Mouse (Mus musculus) lung, embryonic 14.5 days (tissue): ENCODE data around the gene Bmp6. TPM values are rescaled to one million over a fixed set of nuclear protein-coding genes. Genes with fewer than 3 reads are reported as not detected.

Experiments
- ATAC-seq: fragments of 200-750 bp; cut with Nextera tagmentation; 2 replicates; pipeline ENCODE4 v1.8.0; 2017; ENCODE audit warnings: mild to moderate bottlenecking, moderate TSS enrichment, moderate library complexity; ENCODE audit not compliant: insufficient read depth
- DNase-seq: peaks from one replicate; pipeline ENCODE4 v3.0.0-alpha.2; 2015
- H3K27ac ChIP-seq: fragments of 300-500 bp; sonication (generic); 2 replicates; pipeline ENCODE4 v1.5.1; 2014; ENCODE audit warnings: low read depth, mild to moderate bottlenecking, moderate library complexity
- H3K27me3 ChIP-seq: fragments of 300-500 bp; sonication (generic); 2 replicates; pipeline ENCODE4 v1.6.1; 2014; ENCODE audit warnings: low read length, control low read depth; ENCODE audit not compliant: insufficient read depth
- H3K36me3 ChIP-seq: fragments of 300-500 bp; sonication (generic); 2 replicates; pipeline ENCODE4 v1.6.1; 2014; ENCODE audit warnings: control low read depth; ENCODE audit not compliant: insufficient read depth
- H3K4me1 ChIP-seq: fragments of 300-500 bp; sonication (generic); 2 replicates; pipeline ENCODE4 v1.6.1; 2014; ENCODE audit warnings: antibody characterized with exemption, control low read depth; ENCODE audit not compliant: insufficient read depth
- H3K4me2 ChIP-seq: fragments of 300-500 bp; sonication (generic); 2 replicates; pipeline ENCODE4 v1.6.1; 2014; ENCODE audit warnings: mild to moderate bottlenecking
- H3K4me3 ChIP-seq: fragments of 300-500 bp; sonication (generic); 2 replicates; pipeline ENCODE4 v1.5.1; 2014; ENCODE audit warnings: low read depth, low read length
- H3K9ac ChIP-seq: fragments of 300-500 bp; sonication (generic); 2 replicates; pipeline ENCODE4 v1.6.1; 2014
- H3K9me3 ChIP-seq: fragments of 300-500 bp; sonication (generic); 2 replicates; pipeline ENCODE4 v1.6.1; 2016; ENCODE audit warnings: low read depth, low read length, control low read depth
- CTCF ChIP-seq: IDR thresholded peaks from 2 replicates; pipeline ENCODE4 v1.5.1; 2016; ENCODE audit warnings: antibody characterized with exemption, low read depth
- WGBS: fragments of 180-500 bp; shearing (Covaris S2); extraction: QIAGEN DNeasy Blood & Tissue Kit; methylation state at CpG from one replicate; pipeline ENCODE4 v1.1.7; 2014; 5-methylcytosine and 5-hydroxymethylcytosine counted together
- polyA plus RNA-seq: library from polyadenylated mRNA; unstranded; fragments of >200 nt; fragmentation: Nextera tagmentation; extraction: Ambion mirVana; gene quantifications from 2 replicates; pipeline ENCODE4 v1.2.1, GENCODE M21; 2014

The Bmp6 gene
- 1.1 and 1.4 TPM in 2 replicates for polyA plus RNA-seq

- peak within 1 kb of the TSS; percentile 26; the same call in 1 of the 2 replicates for H3K9ac ChIP-seq
- WGBS, result 1% methylated on average over 54 of the region's 54 CpGs
- peak within 1 kb of the TSS; percentile 40 for H3K4me3 ChIP-seq
Observed at GRCm38 (mm10) chr13:38344713-38345430, at the start of gene Bmp6. Gene Bmp6 (plus strand): TSS chr13:38345107.

GRCm38 (mm10) chr13:38296166-38296565 is 48.7 kb upstream of the Bmp6 start:
- peak; percentile 51 for DNase-seq
- H3K4me1 ChIP-seq, result no peaks in the 10 kb centered on the region

More at GRCm38 (mm10) chr13:38344713-38345430, at the start of gene Bmp6:
- Histone ChIP-seq H3K27me3 (peaks cover 56% of the 10 kb centered on the region), H3K4me2 (peak within 1 kb of the TSS; percentile 65), H3K27ac (no peak within 1 kb of the TSS), H3K4me1 (peaks cover 12% of the 10 kb centered on the region; the same call in 1 of the 2 replicates), H3K9me3 (no peaks in the 10 kb centered on the region), H3K36me3 (no peaks in the 10 kb centered on the region)
- TF ChIP-seq CTCF, result no peak
- DNase-seq (peak; percentile 88), ATAC-seq (peak; percentile 93)

DNA sequence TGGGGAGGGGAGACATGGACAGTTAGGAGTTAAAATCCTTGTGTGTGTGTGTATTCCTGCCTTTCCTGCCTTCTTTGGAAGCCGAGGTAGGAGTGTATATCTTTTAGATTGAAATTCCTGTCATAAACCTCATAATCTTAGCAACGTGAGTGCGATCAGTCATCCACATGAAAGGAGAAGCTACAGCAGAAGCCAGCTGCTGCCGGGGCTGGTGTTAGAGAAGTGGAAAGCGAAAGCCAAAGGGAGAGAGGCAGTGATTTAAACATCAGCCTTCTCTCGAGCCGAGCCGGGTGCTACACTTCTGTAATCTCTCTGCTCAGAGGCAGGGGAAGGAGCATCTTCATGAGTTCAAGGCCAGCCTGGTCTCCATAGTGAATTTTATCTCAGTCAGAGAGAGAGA is 48.3 kb upstream of the Bmp6 start:
- H3K4me2 ChIP-seq, result no peak overlapping the region; the same call in 1 of the 2 replicates
- no peak overlapping the region for H3K27ac ChIP-seq
- H3K36me3 ChIP-seq, result no peaks in the 10 kb centered on the region
- no peaks in the 10 kb centered on the region for H3K9me3 ChIP-seq
- H3K9ac ChIP-seq, result no peak overlapping the region
- WGBS, result 19% methylated on average over 8 of the region's 8 CpGs
- peak; percentile 38; the same call in 1 of the 2 replicates for ATAC-seq
- TF ChIP-seq CTCF, result no peak
- DNase-seq, result peak; percentile 59
- no peaks in the 10 kb centered on the region for H3K4me1 ChIP-seq
- no peaks in the 10 kb centered on the region for H3K27me3 ChIP-seq
- no peak overlapping the region for H3K4me3 ChIP-seq

More at GRCm38 (mm10) chr13:38296166-38296565, 48.7 kb upstream of the Bmp6 start:
- no peak overlapping the region for H3K27ac ChIP-seq
- WGBS, result 33% methylated on average over 8 of the region's 8 CpGs
- H3K4me2 ChIP-seq, result no peak overlapping the region
- H3K27me3 ChIP-seq, result no peaks in the 10 kb centered on the region
- no peaks in the 10 kb centered on the region for H3K36me3 ChIP-seq
- no peaks in the 10 kb centered on the region for H3K9me3 ChIP-seq
- H3K9ac ChIP-seq, result no peak overlapping the region
- no peak overlapping the region for H3K4me3 ChIP-seq
- no peak; the same call in 1 of the 2 replicates for ATAC-seq
- no peak for TF ChIP-seq CTCF

DNA sequence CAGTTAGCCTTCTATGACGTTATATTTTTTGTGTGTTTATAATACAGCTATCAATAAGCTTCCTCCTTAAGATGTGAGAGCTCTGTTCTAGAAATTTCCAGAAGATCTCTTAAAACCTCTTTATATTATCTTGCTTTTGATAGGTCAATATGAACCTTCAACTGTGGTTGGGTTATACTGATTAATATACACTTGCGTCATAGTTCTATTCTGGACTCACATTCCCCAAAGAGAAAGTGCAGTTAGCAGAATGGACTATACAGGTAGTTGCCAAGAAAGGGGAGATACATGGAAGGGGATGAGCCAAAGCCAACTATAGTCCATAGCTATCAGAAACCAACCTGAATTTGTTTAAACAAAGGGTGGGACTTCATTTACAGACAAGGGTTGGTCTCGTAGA is 33.8 kb upstream of the Bmp6 start:
- no peak for TF ChIP-seq CTCF

GRCm38 (mm10) chr13:38312357-38313040 is 32.4 kb upstream of the Bmp6 start:
- Histone ChIP-seq H3K4me1 (0 out of 2 replicates have a peak, but pooled peaks cover 2% of the 10 kb centered on the region), H3K4me3 (no peak overlapping the region), H3K4me2 (peak overlapping the region; percentile 7; the same call in 1 of the 2 replicates), H3K9me3 (no peaks in the 10 kb centered on the region), H3K9ac (no peak overlapping the region), H3K27ac (no peak overlapping the region), H3K36me3 (no peaks in the 10 kb centered on the region), H3K27me3 (no peaks in the 10 kb centered on the region)
- no peak for DNase-seq
- no peak for TF ChIP-seq CTCF
- WGBS, result 60% methylated on average over 12 of the region's 12 CpGs
- no peak; the same call in 1 of the 2 replicates for ATAC-seq

More for the DNA sequence above, 33.8 kb upstream of the Bmp6 start:
- Histone ChIP-seq H3K9me3 (no peaks in the 10 kb centered on the region), H3K4me2 (no peak overlapping the region), H3K27ac (no peak overlapping the region), H3K4me3 (no peak overlapping the region), H3K4me1 (0 out of 2 replicates have a peak, but pooled peaks cover 2% of the 10 kb centered on the region), H3K9ac (no peak overlapping the region), H3K36me3 (no peaks in the 10 kb centered on the region), H3K27me3 (no peaks in the 10 kb centered on the region)
- ATAC-seq (no peak), DNase-seq (no peak)
- WGBS, result 49% methylated on average over 3 of the region's 3 CpGs

DNA sequence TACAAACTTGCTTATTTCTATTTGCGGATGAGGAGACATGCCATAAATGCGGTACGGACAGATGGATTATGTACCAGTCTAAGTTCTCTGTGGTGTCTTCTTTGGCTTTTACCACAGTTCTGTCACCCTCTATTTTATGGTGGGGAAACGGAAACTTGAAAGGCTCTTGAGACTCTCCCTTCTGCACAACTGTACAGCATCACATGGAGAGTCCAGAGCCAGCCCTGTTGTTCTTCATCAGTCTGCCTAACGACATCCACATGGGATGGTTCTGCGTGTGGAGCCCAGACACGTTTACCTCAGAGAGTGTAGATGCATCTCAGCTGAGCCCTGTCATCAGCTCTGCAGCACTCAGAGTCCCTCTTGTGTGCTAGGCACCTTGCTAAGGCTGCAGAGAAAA is 30.3 kb upstream of the Bmp6 start:
- no peaks in the 10 kb centered on the region for H3K27me3 ChIP-seq
- ATAC-seq, result peak; percentile 49; the same call in 1 of the 2 replicates
- 0 out of 2 replicates have a peak, but pooled peaks cover 2% of the 10 kb centered on the region for H3K4me1 ChIP-seq
- no peak overlapping the region for H3K27ac ChIP-seq
- H3K9ac ChIP-seq, result no peak overlapping the region
- WGBS, result 47% methylated on average over 7 of the region's 7 CpGs
- no peak for TF ChIP-seq CTCF
- H3K4me3 ChIP-seq, result no peak overlapping the region
- H3K4me2 ChIP-seq, result no peak overlapping the region
- peak; percentile 51 for DNase-seq
- H3K36me3 ChIP-seq, result no peaks in the 10 kb centered on the region
- no peaks in the 10 kb centered on the region for H3K9me3 ChIP-seq

GRCm38 (mm10) chr13:38318418-38318817 is 26.5 kb upstream of the Bmp6 start:
- 73% methylated on average over 1 of the region's 1 CpGs for WGBS
- Histone ChIP-seq H3K4me2 (no peak overlapping the region), H3K27me3 (no peaks in the 10 kb centered on the region), H3K4me3 (no peak overlapping the region), H3K36me3 (no peaks in the 10 kb centered on the region), H3K4me1 (no peaks in the 10 kb centered on the region), H3K9ac (no peak overlapping the region), H3K27ac (no peak overlapping the region), H3K9me3 (no peaks in the 10 kb centered on the region)
- ATAC-seq (no peak), DNase-seq (no peak)
- no peak for TF ChIP-seq CTCF
